Mouse (Mus musculus): ENCODE measurements around the gene Tpx2. TPM values are rescaled to one million over a fixed set of nuclear protein-coding genes. Genes with fewer than 3 reads are reported as not detected.
A peak's percentile ranks its signal among the peaks of the same experiment; 100 is the strongest.

Tpx2 gene
- polyA plus RNA-seq, 1 experiment from 2014 or later, result 66.5 TPM

DNA sequence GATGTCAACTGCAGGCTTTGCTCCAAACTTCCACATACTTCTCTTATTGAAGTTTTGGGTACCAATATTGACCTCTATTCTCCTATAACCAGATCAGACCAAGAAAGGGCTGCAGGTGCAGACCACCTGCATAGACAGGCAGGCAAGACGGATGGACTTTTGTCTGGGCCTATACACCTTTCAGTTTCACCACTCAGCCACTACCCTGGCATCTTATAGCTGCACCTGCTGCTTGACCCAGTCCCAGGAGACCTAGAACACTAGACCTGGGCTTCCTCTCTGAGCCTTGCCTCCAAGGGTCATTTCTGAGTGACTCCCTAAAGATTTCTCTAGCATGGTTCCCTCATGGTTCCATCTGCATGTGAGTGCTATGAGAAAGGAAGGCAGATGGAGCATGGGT, 34.5 kb upstream of the Tpx2 start:
- Histone ChIP-seq H3K27ac (no peak overlapping the region), H3K27me3 (replicated peaks) (no peaks in the 10 kb centered on the region), H3K9ac (no peak overlapping the region), H3K9me3 (no peaks in the 10 kb centered on the region), H3K4me2 (no peak overlapping the region), H3K4me1 (peaks cover 40% of the 10 kb centered on the region), H3K36me3 (no peaks in the 10 kb centered on the region), H3K4me3 (replicated peaks) (no peak overlapping the region)
- no peak for ATAC-seq (ENCODE audit: insufficient read depth, low FRiP score, low read depth)
- WGBS, result 88% methylated on average over 1 of the region's 1 CpGs

DNA sequence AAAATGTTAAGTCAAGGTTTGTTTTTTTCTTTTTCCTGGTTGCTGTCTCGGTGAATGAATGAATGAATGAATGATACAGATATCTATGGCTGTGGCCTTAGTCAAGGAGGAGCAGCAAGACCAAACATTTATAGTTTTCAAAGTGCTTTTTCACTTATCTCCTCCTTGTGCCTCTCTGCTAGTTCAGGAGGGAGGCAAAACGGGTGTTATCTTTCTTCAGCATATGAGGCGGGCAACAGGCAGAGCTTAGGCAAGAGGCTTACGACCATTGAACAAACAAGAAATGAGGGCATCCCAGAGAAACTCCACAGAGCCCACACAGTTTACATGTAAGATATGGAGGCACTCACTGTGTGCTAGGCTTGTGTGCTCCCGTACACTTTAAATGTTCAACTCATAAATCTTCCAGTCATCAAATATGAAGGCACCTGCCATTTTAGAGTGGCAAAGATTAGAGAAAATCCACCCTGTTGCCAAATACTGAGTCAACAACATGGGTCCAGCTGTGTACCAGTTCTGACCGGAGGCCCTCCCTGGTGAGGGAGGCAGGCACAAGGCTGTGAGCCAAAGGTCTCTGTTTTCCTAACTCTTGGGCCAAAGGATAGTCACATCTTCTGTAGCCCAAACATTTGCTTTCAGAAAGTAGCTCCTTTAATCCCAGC, 33.4 kb upstream of the Tpx2 start:
- Histone ChIP-seq H3K4me3 (replicated peaks) (no peak overlapping the region), H3K9me3 (no peaks in the 10 kb centered on the region), H3K4me1 (peaks cover 42% of the 10 kb centered on the region), H3K27me3 (replicated peaks) (no peaks in the 10 kb centered on the region), H3K9ac (no peak overlapping the region), H3K4me2 (no peak overlapping the region), H3K36me3 (no peaks in the 10 kb centered on the region), H3K27ac (peak overlapping the region; percentile 55)
- WGBS, result 60% methylated on average over 6 of the region's 6 CpGs
- peak; percentile 70 for ATAC-seq (ENCODE audit: insufficient read depth, low FRiP score, low read depth)

DNA sequence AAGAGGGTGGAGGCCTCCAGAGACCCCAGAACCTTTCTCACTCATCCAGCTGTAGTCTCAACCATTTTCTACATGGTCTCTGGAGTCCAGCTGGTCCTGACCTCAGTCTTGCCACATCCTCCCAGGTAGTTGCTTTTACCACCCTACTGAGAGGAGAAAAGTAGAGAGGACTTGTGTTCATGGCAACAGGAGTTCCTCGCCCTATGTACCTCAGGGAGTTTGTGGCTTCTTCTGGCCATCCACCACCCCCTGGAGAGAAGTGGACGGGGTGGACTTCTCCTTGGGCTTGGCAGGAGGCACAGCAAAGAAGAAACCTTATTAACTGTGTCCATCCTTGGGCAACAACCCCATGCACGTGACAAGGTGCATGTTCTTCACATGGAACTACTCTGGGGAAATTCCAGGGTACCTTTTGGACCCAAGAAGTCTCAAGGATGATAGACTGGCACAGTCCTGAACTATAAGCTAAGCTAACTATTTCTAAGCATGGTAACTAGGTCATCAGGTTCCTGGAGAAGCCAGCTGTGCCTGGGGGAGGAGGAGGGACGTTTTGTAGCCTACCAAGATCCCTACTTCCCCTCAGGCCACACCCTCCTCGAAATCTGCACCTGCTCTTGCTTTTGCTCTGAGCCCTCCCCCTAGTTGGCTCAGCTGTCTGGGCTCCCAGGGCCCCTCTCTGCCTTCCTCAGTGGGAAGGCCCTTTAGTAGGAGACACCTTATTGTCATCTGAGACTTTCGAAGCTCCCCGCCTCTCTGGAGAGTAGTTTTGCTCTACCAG, 31.7 kb upstream of the Tpx2 start:
- Histone ChIP-seq H3K36me3 (no peaks in the 10 kb centered on the region), H3K4me3 (replicated peaks) (no peak overlapping the region), H3K4me1 (peaks cover 47% of the 10 kb centered on the region), H3K27me3 (replicated peaks) (no peaks in the 10 kb centered on the region), H3K9me3 (no peaks in the 10 kb centered on the region), H3K9ac (no peak overlapping the region), H3K4me2 (no peak overlapping the region), H3K27ac (peak overlapping the region; percentile 77)
- ATAC-seq (ENCODE audit: insufficient read depth, low FRiP score, low read depth), result peak; percentile 44; the same call in 1 of the 2 replicates
- WGBS, result 61% methylated on average over 7 of the region's 7 CpGs

DNA sequence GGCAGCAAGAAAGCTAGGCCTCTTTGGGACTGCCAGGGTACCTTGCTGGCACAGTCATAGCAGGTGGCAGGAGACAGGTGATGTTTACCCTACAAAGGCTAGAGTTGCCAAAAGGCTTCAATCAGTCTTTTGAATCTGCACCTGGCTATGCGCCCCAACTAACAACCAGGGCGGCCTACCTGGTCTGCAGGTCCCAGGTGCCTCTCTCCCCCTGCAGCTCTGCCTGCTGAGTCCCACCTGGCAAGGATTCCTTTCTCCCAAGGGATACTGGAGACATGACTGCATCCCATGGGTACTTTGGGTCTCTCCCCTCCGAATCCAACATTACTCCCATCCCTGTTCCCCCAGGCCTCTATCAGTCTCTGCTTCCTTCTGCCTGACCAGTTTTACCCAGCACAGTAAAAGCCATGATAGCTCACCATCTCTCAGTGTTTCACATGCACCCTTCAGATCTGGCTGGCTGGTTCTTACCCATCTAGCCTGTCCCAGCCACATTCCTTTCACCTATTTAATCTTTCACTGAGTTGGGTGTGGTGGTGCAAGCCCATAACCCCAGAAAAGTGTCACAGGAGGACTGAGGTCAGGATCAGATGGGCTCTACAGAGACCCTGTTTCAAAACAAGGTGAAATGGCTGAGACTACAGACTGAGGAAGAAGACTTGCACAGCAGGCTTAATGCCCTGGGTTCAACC, 31.0 kb upstream of the Tpx2 start:
- 74% methylated on average over 3 of the region's 3 CpGs for WGBS
- ATAC-seq (ENCODE audit: insufficient read depth, low FRiP score, low read depth), result no peak
- Histone ChIP-seq H3K9me3 (no peaks in the 10 kb centered on the region), H3K9ac (no peak overlapping the region), H3K4me2 (no peak overlapping the region), H3K27ac (peak overlapping the region; percentile 77), H3K36me3 (no peaks in the 10 kb centered on the region), H3K4me1 (peaks cover 47% of the 10 kb centered on the region), H3K27me3 (replicated peaks) (no peaks in the 10 kb centered on the region), H3K4me3 (replicated peaks) (no peak overlapping the region)

DNA sequence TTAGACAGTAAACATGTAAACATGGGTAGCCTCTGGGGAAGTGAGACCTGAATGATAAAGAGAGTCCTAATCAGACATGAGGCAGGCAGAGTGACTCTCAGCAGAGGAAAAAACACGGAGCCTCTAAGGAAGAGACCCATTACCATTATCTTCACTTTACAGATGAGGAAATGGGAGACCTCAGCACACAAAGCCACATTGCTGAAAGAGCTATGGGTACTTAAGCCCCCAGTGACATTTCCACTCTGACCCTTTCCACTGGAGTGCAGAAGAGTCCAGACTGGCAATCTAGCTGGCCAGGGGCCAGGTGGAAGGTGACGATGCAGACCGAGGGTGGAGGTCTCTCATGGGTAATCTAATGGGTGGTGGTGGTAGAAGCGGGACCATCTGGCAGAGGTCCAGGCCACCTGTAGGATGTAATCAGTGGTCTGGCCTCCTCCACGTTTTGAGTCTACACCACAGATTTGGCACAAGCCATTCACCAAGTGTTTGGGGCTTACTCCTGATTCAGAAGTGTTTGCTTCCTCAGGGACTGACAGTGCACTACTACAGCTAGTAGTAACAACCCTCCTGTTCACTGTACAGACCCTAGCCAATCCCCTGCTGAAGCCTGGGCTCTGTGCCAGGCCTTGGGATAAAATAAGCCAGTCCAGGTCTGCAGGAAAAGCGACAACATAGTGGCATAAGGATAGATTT, 30.0 kb upstream of the Tpx2 start:
- 27% methylated on average over 6 of the region's 6 CpGs for WGBS
- Histone ChIP-seq H3K4me3 (replicated peaks) (no peak overlapping the region), H3K9me3 (no peaks in the 10 kb centered on the region), H3K4me1 (peaks cover 45% of the 10 kb centered on the region), H3K27me3 (replicated peaks) (no peaks in the 10 kb centered on the region), H3K4me2 (no peak overlapping the region), H3K9ac (no peak overlapping the region), H3K36me3 (no peaks in the 10 kb centered on the region), H3K27ac (peak overlapping the region; percentile 77)
- ATAC-seq (ENCODE audit: insufficient read depth, low FRiP score, low read depth), result peak; percentile 29; the same call in 1 of the 2 replicates

DNA sequence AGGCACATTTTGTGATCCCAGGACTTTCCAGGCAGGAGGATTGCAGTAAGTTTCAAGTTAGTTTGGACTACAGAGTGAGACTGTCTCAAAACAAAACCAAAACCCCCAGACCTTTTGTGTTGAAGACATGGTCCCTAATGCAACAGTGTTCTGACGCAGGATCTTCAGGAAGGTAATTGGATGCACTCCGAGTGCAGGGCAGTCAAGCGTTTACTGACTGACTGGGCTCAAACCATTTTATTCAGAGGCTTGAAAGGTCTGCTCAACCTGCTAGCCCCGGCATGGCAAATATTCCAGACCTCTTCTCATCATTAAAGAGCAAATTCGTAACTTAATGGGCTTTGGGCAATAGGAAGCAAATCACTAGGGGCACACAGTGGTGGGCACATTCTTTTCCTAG, 29.1 kb upstream of the Tpx2 start:
- Histone ChIP-seq H3K27me3 (replicated peaks) (no peaks in the 10 kb centered on the region), H3K27ac (peak overlapping the region; percentile 77; the same call in 1 of the 2 replicates), H3K36me3 (no peaks in the 10 kb centered on the region), H3K9ac (no peak overlapping the region), H3K4me3 (replicated peaks) (no peak overlapping the region), H3K9me3 (no peaks in the 10 kb centered on the region), H3K4me1 (peaks cover 45% of the 10 kb centered on the region), H3K4me2 (no peak overlapping the region)
- WGBS, result 86% methylated on average over 5 of the region's 5 CpGs
- ATAC-seq (ENCODE audit: insufficient read depth, low FRiP score, low read depth), result no peak

DNA sequence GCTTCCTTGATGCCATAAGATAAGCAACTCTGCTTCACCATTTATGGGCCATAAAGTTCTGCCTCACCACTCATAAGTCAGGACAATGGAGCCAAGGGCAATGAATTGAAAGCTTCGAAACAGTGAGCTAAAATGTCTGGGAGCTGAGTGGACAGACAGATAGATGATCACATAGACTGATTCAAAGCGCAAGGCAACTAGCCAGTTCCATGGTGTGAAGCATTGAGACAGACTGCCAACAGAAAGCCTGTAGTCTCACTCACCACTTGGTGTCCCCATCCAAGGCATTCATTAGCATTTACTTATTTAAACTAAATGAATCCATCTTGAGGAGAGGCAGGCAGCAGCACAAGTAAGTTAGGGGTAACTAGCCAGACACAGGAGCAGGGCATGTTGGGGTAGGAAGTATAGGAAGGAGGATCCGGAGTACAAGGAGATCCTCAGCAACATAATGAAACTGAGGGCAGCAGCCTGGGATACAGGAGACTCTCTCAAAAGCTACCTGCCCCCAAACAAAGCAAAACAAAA, 28.6 kb upstream of the Tpx2 start:
- Histone ChIP-seq H3K36me3 (no peaks in the 10 kb centered on the region), H3K9ac (no peak overlapping the region), H3K27me3 (replicated peaks) (no peaks in the 10 kb centered on the region), H3K4me2 (no peak overlapping the region), H3K9me3 (no peaks in the 10 kb centered on the region), H3K4me3 (replicated peaks) (no peak overlapping the region), H3K27ac (no peak overlapping the region), H3K4me1 (peaks cover 45% of the 10 kb centered on the region)
- 94% methylated on average over 3 of the region's 3 CpGs for WGBS
- ATAC-seq (ENCODE audit: insufficient read depth, low FRiP score, low read depth), result no peak

DNA sequence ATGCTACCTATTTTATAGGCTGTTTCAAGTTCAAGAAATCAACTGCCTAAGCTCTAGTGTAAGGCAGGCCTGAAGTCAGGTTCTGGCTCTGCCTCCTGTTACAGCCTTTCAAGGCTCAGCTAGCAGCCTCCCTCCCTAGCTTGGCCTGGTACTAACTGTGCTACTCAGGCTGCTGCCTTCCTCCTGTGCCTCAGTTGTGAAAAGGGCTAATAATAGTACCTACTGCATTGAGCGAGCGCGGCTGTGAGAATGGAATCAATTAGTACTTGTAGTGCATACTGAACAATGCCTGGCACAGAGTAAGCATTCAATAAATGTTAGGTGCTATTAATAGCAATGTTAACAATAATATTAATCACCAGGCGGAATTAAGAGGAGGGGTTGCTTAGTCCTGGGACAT, 27.8 kb upstream of the Tpx2 start:
- no peak for ATAC-seq (ENCODE audit: insufficient read depth, low FRiP score, low read depth)
- Histone ChIP-seq H3K9ac (no peak overlapping the region), H3K4me3 (replicated peaks) (no peak overlapping the region), H3K36me3 (no peaks in the 10 kb centered on the region), H3K4me2 (no peak overlapping the region), H3K27me3 (replicated peaks) (no peaks in the 10 kb centered on the region), H3K4me1 (peaks cover 45% of the 10 kb centered on the region), H3K9me3 (no peaks in the 10 kb centered on the region), H3K27ac (peak overlapping the region; percentile 66)
- WGBS, result 76% methylated on average over 4 of the region's 4 CpGs

DNA sequence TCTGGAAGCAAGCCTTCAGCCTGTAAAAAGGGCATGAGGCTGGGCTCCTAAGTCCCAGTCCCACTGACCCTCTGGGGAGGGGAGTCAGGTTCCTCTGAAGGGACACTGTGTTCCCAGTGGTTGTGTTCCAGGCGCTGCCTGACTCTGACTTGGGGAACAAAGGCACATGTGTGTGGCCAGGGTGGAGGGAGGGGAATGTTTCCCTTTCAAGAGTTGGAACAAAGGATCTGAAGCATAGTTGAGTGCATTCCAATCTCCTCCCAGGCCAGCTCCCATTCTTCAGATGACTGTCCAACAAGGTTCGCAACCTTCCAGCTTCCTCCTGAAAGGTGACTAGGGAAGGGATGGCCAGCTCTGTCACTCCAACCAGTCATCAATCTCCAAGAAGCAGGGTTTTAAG, 27.4 kb upstream of the Tpx2 start:
- H3K4me3 ChIP-seq (replicated peaks), result no peak overlapping the region
- 67% methylated on average over 2 of the region's 2 CpGs for WGBS
- H3K9ac ChIP-seq, result no peak overlapping the region
- H3K9me3 ChIP-seq, result no peaks in the 10 kb centered on the region
- ATAC-seq (ENCODE audit: insufficient read depth, low FRiP score, low read depth), result peak; percentile 32; the same call in 1 of the 2 replicates
- H3K27ac ChIP-seq, result peak overlapping the region; percentile 66
- no peaks in the 10 kb centered on the region for H3K27me3 ChIP-seq (replicated peaks)
- no peaks in the 10 kb centered on the region for H3K36me3 ChIP-seq
- H3K4me2 ChIP-seq, result 0 out of 2 replicates have a peak overlapping the region, but pooled peaks have one; percentile 2
- peaks cover 49% of the 10 kb centered on the region for H3K4me1 ChIP-seq

DNA sequence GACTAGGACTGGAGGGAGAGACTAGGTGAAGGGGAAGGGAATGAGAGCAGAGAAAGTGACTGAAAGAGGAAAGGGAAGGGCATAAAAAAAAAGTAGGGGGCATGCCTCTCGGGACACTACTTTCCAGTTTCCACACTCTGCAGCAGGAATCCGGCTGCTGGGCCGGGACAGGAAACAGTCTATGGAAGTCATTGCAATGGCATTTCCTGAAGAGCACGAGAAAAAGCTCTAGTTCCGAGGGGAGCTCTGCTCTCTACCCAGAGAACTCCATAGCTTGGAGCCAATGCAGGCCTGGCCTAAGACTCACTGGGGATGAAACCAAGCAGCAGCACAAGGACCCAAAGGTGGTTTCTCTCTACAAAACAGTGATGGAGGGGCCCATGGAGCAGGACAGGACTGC, 26.7 kb upstream of the Tpx2 start:
- no peaks in the 10 kb centered on the region for H3K27me3 ChIP-seq (replicated peaks)
- H3K4me3 ChIP-seq (replicated peaks), result no peak overlapping the region
- H3K36me3 ChIP-seq, result no peaks in the 10 kb centered on the region
- H3K4me1 ChIP-seq, result peaks cover 48% of the 10 kb centered on the region
- ATAC-seq (ENCODE audit: insufficient read depth, low FRiP score, low read depth), result no peak
- H3K9me3 ChIP-seq, result no peaks in the 10 kb centered on the region
- H3K4me2 ChIP-seq, result 0 out of 2 replicates have a peak overlapping the region, but pooled peaks have one; percentile 2
- H3K9ac ChIP-seq, result no peak overlapping the region
- WGBS, result 25% methylated on average over 5 of the region's 5 CpGs
- peak overlapping the region; percentile 66 for H3K27ac ChIP-seq

DNA sequence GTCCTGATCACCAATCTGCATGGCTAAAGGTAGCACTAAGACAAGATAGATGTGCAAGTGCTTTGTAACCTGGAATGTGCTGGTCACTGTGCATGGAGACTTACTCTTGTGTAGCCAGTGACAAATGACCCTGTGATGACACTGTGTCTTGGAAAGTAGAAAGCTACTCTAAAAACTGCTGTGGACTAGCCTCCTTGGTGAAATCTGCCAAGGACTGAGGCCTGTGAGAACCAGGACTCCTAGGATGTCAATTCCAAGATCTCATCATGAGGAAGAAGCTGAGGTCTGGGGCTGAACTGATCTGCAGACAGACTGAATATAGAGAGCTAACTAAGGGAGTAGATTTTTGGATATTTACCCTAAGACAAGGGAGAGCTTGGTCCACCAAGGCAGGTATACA, 26.2 kb upstream of the Tpx2 start:
- Histone ChIP-seq H3K4me1 (peaks cover 44% of the 10 kb centered on the region), H3K27ac (peak overlapping the region; percentile 66; the same call in 1 of the 2 replicates), H3K4me2 (no peak overlapping the region), H3K4me3 (replicated peaks) (no peak overlapping the region), H3K9ac (no peak overlapping the region), H3K36me3 (no peaks in the 10 kb centered on the region), H3K9me3 (no peaks in the 10 kb centered on the region), H3K27me3 (replicated peaks) (no peaks in the 10 kb centered on the region)
- no peak for ATAC-seq (ENCODE audit: insufficient read depth, low FRiP score, low read depth)

Measured in stomach, embryonic 15.5 days (tissue).